Mouse (Mus musculus) monocyte, adult 2 months (primary cell): ENCODE results near the gene Stpg4.

Experiments used
- DNase-seq, 2 experiments: peaks; one replicate each; pipeline ENCODE4 v3.0.0; 2022; ENCODE audit warnings: low spot score in 2 of 2, low read depth in 1 of 2

Gene Stpg4

DNA sequence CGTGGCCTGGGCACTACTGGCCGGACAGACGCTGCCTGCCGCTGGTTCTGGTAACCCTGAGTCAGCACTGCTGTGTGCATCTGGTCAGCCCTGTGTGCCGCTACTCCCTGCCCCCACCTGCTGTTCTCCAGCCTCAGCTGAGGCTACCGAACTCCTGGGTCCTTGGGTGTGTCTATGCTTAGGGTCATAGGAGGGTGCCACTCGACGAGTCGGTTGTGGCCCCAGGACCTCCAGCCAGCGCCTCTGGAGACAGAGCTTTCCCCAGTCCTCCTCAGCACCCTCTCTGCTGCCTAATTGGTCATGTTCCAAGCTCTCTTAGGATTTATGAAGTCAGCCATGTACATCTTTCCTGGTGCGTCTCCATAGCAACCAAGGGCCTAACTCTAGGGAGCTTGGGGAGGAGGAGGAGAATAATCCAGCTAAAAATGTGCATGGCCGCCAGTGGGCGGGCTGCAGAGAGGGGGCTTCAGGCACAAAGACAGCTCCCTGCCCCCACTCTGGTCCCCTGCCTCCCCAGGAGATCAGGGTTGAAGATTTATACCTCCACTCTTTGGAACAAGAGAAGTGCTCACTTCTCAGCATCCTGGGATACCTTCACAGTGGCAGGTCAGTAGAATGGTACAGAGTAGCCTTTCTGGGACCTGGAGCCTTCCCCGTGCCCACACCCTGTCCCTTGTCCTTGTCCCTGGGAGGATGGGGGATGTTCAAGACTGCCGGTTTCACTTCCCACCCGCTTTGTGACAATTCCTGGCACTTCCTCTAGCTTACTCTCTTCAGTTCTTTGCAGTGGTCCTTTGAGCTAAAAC is 49.0 kb downstream of the Stpg4 start:
- DNase-seq, result peak; percentile 20 to 35

DNA sequence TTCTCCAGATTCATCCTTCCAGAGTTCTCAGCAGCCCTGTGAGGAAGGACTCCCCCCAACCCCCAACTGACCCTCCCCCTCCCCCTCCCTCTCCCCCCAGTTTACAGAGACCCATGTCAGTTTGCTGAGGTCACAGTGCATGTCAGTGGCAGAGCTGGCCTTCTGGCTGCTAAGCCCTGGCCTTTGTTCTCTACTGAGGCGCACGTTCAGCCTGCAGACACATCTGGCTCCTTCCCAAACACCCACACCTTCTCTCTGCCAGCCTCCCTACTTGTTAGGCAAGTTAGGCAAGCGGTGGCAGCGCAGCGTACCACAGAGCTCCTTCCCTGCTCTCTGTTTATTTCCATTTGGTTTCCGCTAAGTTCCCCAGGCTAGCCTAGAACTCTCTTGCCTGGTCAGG is 50.0 kb downstream of the Stpg4 start:
- no peak for DNase-seq

DNA sequence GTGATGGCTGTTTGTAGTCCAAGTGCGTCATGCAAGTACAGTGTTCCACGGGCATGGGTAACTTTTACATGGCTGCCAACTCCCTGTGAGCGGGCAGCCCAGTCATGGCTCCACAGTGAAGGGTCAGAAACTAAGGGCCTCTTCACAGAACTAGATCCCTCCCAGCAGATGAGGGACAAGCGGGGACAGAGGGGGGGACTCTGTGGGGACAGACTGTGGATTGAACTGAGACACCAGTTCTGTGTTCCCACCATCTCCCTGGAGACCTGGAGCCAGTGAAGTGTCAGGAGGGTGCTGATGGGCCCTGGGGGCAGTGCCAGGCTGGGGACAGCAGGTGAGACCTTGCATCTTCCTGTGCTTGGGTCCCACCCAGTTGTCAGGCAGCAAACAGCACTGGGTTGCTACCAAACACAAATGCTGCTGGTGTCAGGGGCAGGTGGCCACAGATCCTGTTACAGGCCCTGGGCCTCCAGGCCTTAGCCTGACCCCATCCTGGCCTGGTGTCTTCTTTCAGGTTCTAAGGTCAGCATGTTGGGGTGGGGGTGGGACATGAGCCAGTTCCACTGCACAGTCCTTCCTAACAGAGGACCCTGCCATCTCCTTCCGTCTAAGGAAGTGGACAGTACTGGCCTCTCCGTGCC is 50.6 kb downstream of the Stpg4 start:
- no peak for DNase-seq

DNA sequence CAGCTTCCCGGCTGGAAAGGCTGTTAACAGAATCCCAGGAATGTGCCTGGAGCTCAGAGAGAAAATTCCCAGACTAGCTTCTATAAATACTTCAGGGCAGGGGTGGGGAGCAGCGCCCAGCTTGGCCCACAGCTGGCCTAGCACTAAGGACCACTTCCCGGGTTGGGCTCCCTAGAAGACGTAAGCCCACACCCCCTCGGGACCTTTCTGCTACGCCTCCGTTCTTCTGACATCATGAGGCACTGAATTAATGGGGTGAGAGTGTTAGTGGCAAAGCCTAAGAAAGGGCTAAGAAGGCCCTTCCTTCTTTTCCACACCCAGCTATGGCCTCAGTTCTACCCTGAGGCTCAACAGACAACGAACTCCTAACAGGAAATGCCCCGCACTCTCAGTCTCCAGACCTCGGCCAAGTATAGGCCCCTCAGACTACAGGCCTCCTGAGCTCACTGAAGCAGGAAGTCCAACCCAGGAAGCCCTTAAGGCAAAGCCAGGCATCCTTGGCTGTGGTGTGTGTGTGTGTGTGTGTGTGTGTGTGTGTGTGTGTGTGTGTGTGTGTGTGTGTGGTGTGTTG is 51.5 kb downstream of the Stpg4 start:
- no peak for DNase-seq

DNA sequence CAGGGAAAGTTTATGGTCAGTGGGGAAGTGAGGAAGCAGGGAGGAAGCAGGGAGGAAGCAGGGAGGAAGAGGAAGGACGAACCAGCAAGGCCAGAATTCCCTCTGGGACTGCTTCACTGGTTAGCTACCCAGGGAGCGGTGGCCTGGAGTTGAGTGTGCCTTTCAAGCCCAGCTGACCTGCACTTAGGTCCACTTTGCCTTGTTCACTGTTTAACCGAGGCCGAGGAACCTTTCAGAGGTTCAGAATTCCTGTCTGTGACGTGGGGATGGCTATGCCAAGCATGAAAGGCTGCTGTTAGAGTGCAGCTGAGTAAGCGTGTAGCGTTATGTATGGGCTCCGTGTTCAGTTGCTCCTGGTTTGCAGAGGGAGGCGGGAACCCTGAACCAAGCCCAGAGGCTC is 54.2 kb downstream of the Stpg4 start:
- DNase-seq, result no peak

- DNase-seq, result no peak
These were observed 55.4 kb downstream of the Stpg4 start for GRCm38 (mm10) chr17:87372189-87372588.

GRCm38 (mm10) chr17:87369270-87369759 is 58.2 kb downstream of the Stpg4 start:
- no peak for DNase-seq

DNA sequence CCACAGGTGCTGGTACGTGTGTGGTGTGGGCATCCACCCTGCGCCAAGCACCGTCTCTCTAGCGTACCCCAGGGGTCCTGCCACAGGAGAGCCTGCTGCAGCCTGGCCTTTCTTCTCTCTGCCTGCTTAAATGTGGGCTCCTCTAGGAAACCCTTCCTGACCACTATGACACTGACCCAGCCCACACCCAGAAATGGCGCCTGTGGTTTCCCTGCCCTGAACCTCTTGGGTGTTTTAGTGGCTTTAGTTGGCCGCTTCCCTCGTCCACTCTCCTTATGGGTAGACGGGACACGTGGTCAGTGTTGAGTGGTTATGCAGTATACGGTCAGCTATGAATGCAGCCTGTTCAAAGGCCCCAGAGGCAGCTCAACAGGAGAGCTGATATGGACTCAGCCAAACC is 59.1 kb downstream of the Stpg4 start:
- no peak for DNase-seq

DNA sequence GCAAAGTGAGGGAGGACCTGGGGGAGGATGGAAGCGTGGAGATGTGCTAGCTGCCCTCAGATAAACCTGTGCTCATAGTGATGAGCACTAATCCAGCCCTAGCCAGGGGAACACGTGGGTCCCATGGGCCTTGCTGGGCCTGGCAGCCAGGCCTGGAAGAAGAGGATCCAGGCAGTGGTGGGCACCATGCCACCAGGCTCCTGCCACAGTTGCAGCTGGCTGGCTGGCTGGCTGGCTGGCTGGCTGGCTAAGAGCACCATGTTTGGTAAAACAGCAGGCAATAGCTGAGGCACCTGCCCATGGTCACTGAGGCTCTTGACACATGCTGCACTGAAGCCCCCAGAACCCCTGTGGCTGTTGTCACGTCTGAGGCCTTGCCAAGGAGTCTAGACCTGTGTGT is 59.9 kb downstream of the Stpg4 start:
- DNase-seq, result no peak

DNA sequence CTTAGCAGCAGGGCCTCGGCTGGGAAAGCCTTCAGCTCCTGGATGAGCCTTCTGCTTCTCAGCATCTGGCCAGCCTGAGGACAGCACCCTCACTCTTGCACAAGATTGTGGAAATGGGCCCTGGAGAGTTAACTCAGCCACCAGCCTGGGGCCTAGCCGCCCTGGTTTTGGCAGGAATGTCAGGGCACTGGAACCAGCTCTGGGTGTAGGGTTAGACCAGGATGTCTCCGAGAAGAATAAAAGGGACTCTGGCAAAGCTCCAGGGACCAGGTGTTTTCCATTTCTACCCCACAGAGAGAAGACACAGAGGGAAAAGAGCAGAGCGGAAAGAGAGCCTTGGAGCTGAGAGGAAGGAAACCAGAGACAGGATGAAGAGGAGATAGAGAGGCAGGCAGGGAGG is 60.3 kb downstream of the Stpg4 start:
- DNase-seq, result no peak

GRCm38 (mm10) chr17:87366520-87366919 is 61.0 kb downstream of the Stpg4 start:
- no peak for DNase-seq

DNA sequence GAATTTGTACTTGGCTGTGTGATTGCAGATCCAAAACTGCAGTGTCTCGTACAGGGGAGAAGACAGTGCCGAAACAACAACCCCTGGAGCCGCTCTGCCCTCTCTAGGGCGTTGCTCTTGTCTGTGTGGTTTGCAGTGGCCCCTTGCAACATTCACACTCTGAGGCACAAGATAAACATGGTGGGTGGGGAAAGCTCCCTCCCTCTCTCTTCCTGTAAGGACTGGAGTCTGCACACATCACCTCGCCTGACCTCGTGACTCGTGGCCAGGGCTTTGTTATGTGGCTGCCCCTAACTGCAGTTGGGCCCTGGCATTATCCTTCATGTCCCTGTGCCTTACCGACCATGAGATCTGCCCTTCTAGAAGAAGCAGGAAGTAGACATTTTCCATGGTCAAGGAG is 62.3 kb downstream of the Stpg4 start:
- DNase-seq, result peak; percentile 45 to 49

GRCm38 (mm10) chr17:87364108-87364507 is 63.4 kb downstream of the Stpg4 start:
- DNase-seq, result no peak

GRCm38 (mm10) chr17:87361132-87361531 is 66.4 kb downstream of the Stpg4 start:
- DNase-seq, result no peak

DNA sequence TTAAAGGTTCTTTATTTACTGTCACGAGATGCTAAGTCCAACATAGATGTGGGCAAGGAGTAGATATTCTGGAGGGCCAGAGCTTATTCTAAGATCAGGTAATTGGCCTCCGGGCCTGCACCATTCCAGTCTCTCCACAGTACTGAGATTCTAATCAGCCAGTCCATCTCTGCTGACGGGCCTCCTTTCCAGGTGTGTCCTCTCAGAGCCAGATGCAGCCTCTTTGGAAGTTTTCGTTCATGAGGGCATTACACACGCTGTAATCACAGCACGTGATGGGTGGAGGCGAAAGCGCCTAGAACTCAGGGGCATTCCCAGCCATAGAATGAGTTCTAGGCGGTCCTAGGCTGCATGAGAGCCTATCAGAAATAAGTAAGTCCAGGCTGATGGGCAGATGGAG is 70.0 kb downstream of the Stpg4 start:
- DNase-seq, result no peak

DNA sequence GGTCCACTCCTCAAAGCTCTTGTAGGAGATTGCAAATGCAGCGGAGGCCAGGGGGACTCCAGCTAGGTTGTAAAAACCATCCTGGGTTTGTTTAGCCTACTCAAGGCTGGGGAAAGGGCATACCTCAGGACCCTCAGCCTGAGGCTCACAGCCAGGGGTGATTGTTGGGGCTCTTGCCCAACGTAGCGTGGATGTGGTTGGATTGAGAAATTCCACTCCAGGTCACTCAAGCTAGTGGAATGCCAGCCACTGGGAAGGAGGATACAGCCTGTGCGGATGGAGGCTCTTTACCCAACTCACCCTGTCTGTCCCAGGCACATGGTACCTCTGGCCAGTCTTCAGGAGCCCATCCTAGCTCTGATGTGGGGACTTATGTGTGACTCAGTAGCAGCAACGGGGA is 71.3 kb downstream of the Stpg4 start:
- DNase-seq, result no peak

DNA sequence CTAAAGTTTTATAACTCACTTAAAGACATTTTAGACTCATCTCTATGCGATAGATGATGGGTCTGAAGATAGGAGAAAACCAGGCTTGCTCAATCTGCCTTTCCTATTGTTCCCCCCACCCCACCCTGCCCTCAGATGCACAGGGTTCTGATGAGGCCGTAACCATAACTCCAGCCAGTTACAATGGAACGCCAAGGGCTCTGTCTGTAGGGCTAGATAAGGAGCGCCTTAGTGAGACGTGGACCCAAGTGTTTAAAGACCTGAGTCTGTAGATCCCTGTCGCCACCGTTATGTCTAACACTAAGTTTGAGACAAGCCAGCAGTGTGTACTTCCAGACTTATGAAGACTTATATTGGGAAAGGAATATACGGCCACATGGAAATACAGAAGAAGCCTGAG is 72.1 kb downstream of the Stpg4 start:
- no peak for DNase-seq

GRCm38 (mm10) chr17:87353745-87354320 is 73.7 kb downstream of the Stpg4 start:
- no peak for DNase-seq

DNA sequence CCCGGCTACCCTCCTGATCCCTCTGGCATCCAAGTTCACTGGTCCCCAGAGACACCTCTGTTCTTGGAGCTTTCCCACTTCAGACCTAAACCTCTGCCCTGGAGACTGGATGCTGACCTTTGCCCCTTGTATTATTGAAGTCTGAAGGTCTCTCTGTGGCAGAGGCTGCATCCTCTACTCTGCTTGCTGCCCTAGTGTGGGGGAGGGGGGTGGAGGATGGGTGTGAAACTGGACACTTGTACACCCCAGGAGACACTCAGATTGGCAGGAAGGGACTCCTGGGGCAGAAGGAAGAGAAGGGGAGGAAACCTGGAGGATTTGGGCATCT is 74.7 kb downstream of the Stpg4 start:
- no peak for DNase-seq

DNA sequence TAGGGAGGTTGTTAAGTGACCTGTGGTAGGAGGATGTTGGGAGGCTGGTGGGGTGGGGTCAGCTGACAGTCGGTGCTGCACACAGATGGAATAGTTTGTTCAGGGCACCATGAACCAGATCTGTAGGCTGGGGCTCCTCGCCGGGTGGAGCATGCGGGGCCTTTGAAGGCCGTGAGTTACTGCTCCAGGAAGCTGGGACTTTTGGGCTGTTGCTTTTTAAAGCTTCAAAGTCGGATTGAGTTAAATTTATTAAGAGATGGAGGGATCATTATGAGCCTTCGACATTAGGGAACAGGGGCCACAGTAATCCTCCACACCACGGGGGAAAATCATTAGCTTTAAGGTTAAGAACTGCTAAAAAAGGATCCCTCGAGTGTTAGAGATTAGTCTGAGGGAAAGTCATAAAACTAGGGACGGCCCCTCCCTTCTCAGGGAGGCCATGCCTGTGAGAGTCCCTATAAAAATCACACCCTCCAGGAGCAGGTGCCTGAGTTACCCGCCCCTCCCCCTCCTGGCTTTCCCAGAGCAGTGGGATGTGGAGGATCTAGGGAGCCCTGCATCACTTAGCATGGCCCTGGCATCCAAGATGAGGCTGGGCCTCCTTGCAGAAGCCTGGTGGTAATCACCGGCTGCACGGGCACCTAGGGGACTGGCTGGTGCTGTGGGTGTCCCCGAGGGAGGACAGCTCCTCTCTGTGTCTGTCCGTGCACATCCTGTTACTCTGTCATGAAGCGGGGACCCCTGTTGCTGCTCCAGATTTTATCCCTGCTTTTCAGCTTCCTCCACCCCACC is 75.2 kb downstream of the Stpg4 start:
- no peak for DNase-seq
